In the genomic region with DNA sequence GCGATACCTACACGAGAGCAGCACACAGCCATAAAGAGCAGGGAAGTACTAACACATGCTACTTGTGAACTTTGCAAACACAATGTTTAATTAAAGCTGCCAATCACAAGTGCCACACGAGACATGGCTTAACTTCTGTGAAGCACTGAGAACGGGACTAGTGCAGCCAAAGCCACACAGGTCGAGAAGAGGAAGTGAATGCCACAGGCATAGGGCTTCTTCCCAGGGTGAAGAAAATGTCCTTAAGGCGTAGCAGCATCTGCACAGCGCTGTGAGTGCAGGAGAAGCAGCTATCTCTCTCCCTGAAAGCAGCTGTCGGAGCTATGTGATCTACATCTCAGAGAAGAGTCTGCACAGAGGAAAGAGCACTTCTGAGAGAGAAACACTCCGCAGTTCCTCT, we compare ENCODE assay signal across 28 mouse cellular contexts. TPM values are rescaled to one million over a fixed set of nuclear protein-coding genes. Genes with fewer than 3 reads are reported as not detected.
DNase-seq lines count a peak whose midpoint lies in the region; ATAC-seq and TF ChIP-seq lines count a peak whose summit lies in the region.
"Had no signal": no experiment of that assay in that cellular context is flagged by ENCODE, and none has a peak within 500 bp of the region (broad histone marks: within the 10 kb centered on the region; RNA-seq: fewer than 3 reads in every experiment).

No protein-coding gene starts in this region.

- 0 out of 2 replicates have a peak overlapping the region, but pooled peaks have one; percentile 5 for H3K27ac ChIP-seq in ES-E14 (ENCODE audit: insufficient read depth, low read depth, low read length, poor library complexity, severe bottlenecking)
- H3K27ac ChIP-seq in liver, postnatal 0 days (ENCODE audit: low read depth), result no peak overlapping the region
- no peak overlapping the region for H3K27ac ChIP-seq in forebrain, embryonic 14.5 days (ENCODE audit: low read depth, low read length)
- H3K27ac ChIP-seq: embryonic facial prominence, embryonic 12.5 days; embryonic facial prominence, embryonic 15.5 days; forebrain, embryonic 15.5 days; heart, embryonic 15.5 days; hindbrain, embryonic 12.5 days had no signal

- TF ChIP-seq EP300 in liver, postnatal 0 days (IDR thresholded peaks at IDR 0.05; ENCODE audit: low read depth), result no peak

- H3K9me3 ChIP-seq in ES-E14 (ENCODE audit: control insufficient read depth, insufficient read depth, low read depth, low read length), result no peaks in the 10 kb centered on the region
- no peaks in the 10 kb centered on the region for H3K9me3 ChIP-seq in liver, postnatal 0 days (ENCODE audit: low read length)
- no peaks in the 10 kb centered on the region for H3K9me3 ChIP-seq in forebrain, embryonic 14.5 days (replicated peaks; ENCODE audit: control insufficient read depth, low read length)
- H3K9me3 ChIP-seq: embryonic facial prominence, embryonic 12.5 days; embryonic facial prominence, embryonic 15.5 days; forebrain, embryonic 15.5 days; heart, embryonic 12.5 days; heart, embryonic 15.5 days; hindbrain, embryonic 12.5 days had no signal

- peaks cover 0 to 4% of the 10 kb centered on the region in 2 experiments; a peak in 1 of 4 replicates for H3K4me1 ChIP-seq in ES-E14 (ENCODE audit: control insufficient read depth in 2 of 2, insufficient read depth in 2 of 2, low read length in 2 of 2, poor library complexity in 1 of 2)
- H3K4me1 ChIP-seq in liver, postnatal 0 days (ENCODE audit: insufficient read depth), result no peaks in the 10 kb centered on the region
- H3K4me1 ChIP-seq in forebrain, embryonic 14.5 days (ENCODE audit: control insufficient read depth, insufficient read depth, low read length), result no peaks in the 10 kb centered on the region
- H3K4me1 ChIP-seq: embryonic facial prominence, embryonic 15.5 days; hindbrain, embryonic 12.5 days had no signal

- no peaks in the 10 kb centered on the region for H3K27me3 ChIP-seq in liver, postnatal 0 days (ENCODE audit: insufficient read depth, low read length)
- H3K27me3 ChIP-seq in forebrain, embryonic 14.5 days (replicated peaks; ENCODE audit: control insufficient read depth, insufficient read depth, low read length), result no peaks in the 10 kb centered on the region
- H3K27me3 ChIP-seq: CH12.LX; embryonic facial prominence, embryonic 12.5 days; embryonic facial prominence, embryonic 15.5 days; forebrain, embryonic 15.5 days; heart, embryonic 12.5 days; heart, embryonic 15.5 days; hindbrain, embryonic 12.5 days; Patski had no signal

- peak; percentile 71 for ATAC-seq in common myeloid progenitor, adult 5-6 weeks (replicated peaks; ENCODE audit: low read depth, poor library complexity, severe bottlenecking)
- peak; percentile 55 for ATAC-seq in megakaryocyte progenitor cell, adult 5-6 weeks (replicated peaks; ENCODE audit: poor library complexity)
- no peak for ATAC-seq in liver, postnatal 0 days
- ATAC-seq in forebrain, embryonic 14.5 days, result no peak
- ATAC-seq: forebrain, embryonic 15.5 days; hindbrain, embryonic 16.5 days; inflammation-experienced regulatory T-cells, adult 6 months; intestine, embryonic 16.5 days; Patski had no signal

- no peak overlapping the region for H3K4me3 ChIP-seq in ES-E14 (ENCODE audit: insufficient read depth in 1 of 2, low read depth in 1 of 2, low read length in 2 of 2, poor library complexity in 1 of 2, severe bottlenecking in 1 of 2)
- H3K4me3 ChIP-seq in liver, postnatal 0 days (ENCODE audit: low read depth, low read length), result no peak overlapping the region
- H3K4me3 ChIP-seq in forebrain, embryonic 14.5 days (ENCODE audit: low read depth, low read length), result no peak overlapping the region
- H3K4me3 ChIP-seq: embryonic facial prominence, embryonic 12.5 days; embryonic facial prominence, embryonic 15.5 days; forebrain, embryonic 15.5 days; heart, embryonic 12.5 days; heart, embryonic 15.5 days; hindbrain, embryonic 12.5 days had no signal

- TF ChIP-seq CTCF in liver, postnatal 0 days (IDR thresholded peaks at IDR 0.05; ENCODE audit: low read depth), result no peak

- 62% methylated on average over 9 of the region's 9 CpGs for WGBS in liver, postnatal 0 days (ENCODE audit: insufficient replicate concordance)
- 83% methylated on average over 9 of the region's 9 CpGs for WGBS in forebrain, embryonic 14.5 days

- H3K36me3 ChIP-seq in ES-E14 (ENCODE audit: control insufficient read depth, insufficient read depth, low read length, poor library complexity, severe bottlenecking), result peaks cover 38% of the 10 kb centered on the region
- peaks cover 44% of the 10 kb centered on the region for H3K36me3 ChIP-seq in liver, postnatal 0 days (replicated peaks; ENCODE audit: insufficient read depth, low read length)
- H3K36me3 ChIP-seq in forebrain, embryonic 14.5 days (ENCODE audit: control insufficient read depth, insufficient read depth, low read length), result peaks cover 47% of the 10 kb centered on the region

- in situ Hi-C loops in ES-E14 (cut with MboI; ENCODE audit: low sequenced_read_pairs in 2 of 2, unreplicated experiment in 2 of 2), result no loop called here

- DNase-seq in 416B (ENCODE audit: low read depth), result peak; percentile 24
- DNase-seq in ES-E14 (ENCODE audit: low read depth, low spot score), result no peak
- no peak for DNase-seq in layer of hippocampus, postnatal 14 days (ENCODE audit: low spot score in 2 of 2)
- DNase-seq in liver, postnatal 0 days, result no peak
- no peak for DNase-seq in forebrain, embryonic 14.5 days (ENCODE audit: low spot score)
- DNase-seq: adrenal gland, postnatal 10 days; adrenal gland, postnatal 36 days; cerebellum, adult 18-20 months; cerebellum, adult 9-10 months; cerebellum, postnatal 14 days; gastrocnemius, postnatal 36 days; heart, adult 18-20 months; heart, postnatal 10 days; heart, postnatal 4 days; kidney, adult 2 months had no signal

- H3K4me2 ChIP-seq in liver, postnatal 0 days (ENCODE audit: low read depth, low read length), result no peak overlapping the region
- no peak overlapping the region for H3K4me2 ChIP-seq in forebrain, embryonic 14.5 days (ENCODE audit: low read length)
- H3K4me2 ChIP-seq: embryonic facial prominence, embryonic 12.5 days; embryonic facial prominence, embryonic 15.5 days; forebrain, embryonic 15.5 days; heart, embryonic 12.5 days; heart, embryonic 15.5 days; hindbrain, embryonic 12.5 days had no signal

- H3K9ac ChIP-seq in ES-E14 (ENCODE audit: insufficient read depth, low read depth, low read length, poor library complexity, severe bottlenecking), result no peak overlapping the region
- no peak overlapping the region for H3K9ac ChIP-seq in liver, postnatal 0 days (replicated peaks)
- H3K9ac ChIP-seq in forebrain, embryonic 14.5 days (ENCODE audit: low read length), result no peak overlapping the region
- H3K9ac ChIP-seq: embryonic facial prominence, embryonic 12.5 days; embryonic facial prominence, embryonic 15.5 days; forebrain, embryonic 15.5 days; heart, embryonic 12.5 days; heart, embryonic 15.5 days; hindbrain, embryonic 12.5 days had no signal

TF ChIP-seq in ES-E14, 5 proteins besides CTCF, POLR2A, EP300 and RAD21:
- TF ChIP-seq ZNF384 (IDR thresholded peaks at IDR 0.05; ENCODE audit: low read depth, low read length) (no peak), CHD2 (IDR thresholded peaks at IDR 0.05; ENCODE audit: low read depth, low read length) (no peak), HCFC1 (IDR thresholded peaks at IDR 0.05; ENCODE audit: borderline replicate concordance, insufficient read depth, low read length) (no peak), MAFK (IDR thresholded peaks at IDR 0.05; ENCODE audit: insufficient read depth, low read depth, low read length) (no peak), ZC3H11A (IDR thresholded peaks at IDR 0.05; ENCODE audit: borderline replicate concordance, low read depth, low read length) (no peak)

RNA-seq across cellular contexts. Expression of gene Cdc5l, which starts 38.9 kb away (rescaled TPM):
- total RNA-seq in ES-E14 (2012; rRNA removed), result 116 and 125 TPM in 2 replicates
- total RNA-seq in common myeloid progenitor, adult 5-6 weeks (2017), result 128 and 141 TPM in 2 replicates
- 60.9 and 69.3 TPM in 2 replicates for total RNA-seq in megakaryocyte progenitor cell, adult 5-6 weeks (2015)
- 109 and 128 TPM in 2 replicates for total RNA-seq in megakaryocyte progenitor cell, adult 5-6 weeks (2017)
- 10 to 100 TPM; 47.0 to 50.2 TPM for total RNA-seq in layer of hippocampus, postnatal 14 days (2021)
- 20.9 and 21.7 TPM in 2 replicates for polyA plus RNA-seq in liver, postnatal 0 days (2015; fragmentation: Nextera tagmentation; extraction: Ambion mirVana)
- 70.6 and 78.6 TPM in 2 replicates for polyA plus RNA-seq in forebrain, embryonic 14.5 days (2014; fragmentation: Nextera tagmentation; extraction: Ambion mirVana)

Comparison
In these comparisons a context has a peak if more than half of its experiments do, and no peak if none do; other contexts are left out.
1. ATAC-seq: peak in common myeloid progenitor, adult 5-6 weeks (single experiment) and megakaryocyte progenitor cell, adult 5-6 weeks (single experiment); none in liver, postnatal 0 days (single experiment) and forebrain, embryonic 14.5 days (single experiment).